Mouse (Mus musculus): ENCODE results near the gene Ttc29.

DNA sequence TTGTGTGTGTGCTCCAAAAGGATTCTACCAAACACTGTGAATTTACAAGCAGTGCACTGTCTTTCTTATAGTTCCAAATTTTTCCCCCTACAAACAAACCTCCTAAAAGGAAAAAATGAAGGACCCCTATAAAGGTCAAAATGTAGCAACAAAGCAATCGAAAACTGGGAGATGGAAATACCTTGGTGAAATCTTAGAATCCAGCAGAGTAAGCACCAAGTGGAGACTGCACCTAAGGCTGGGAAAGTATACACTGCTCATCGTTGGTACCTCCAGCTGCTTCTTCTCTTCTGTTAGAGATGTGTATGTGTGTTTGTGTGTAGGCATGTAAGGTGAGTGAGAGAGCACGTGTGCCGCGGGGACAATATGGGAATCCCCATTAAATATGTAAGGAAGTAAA lies 220.2 kb downstream of the Ttc29 start:
- TF ChIP-seq CTCF (IDR thresholded peaks at IDR 0.05), result no peak
- no peak for TF ChIP-seq POLR2A (IDR thresholded peaks at IDR 0.05; ENCODE audit: insufficient read depth, low read depth, low read length)
- no peak for TF ChIP-seq EP300 (IDR thresholded peaks at IDR 0.05; ENCODE audit: insufficient read depth, low read depth, low read length)
